Mouse (Mus musculus): ENCODE measurements at regions not wholly inside any gene's neighbourhood (a gene's known extent, or its start where the extent isn't known, plus 50 kb on each side); places are given as distances from the start of the nearest gene placed in this dataset.
"Not testable (repeated sequence)": the region's sequence is repeated elsewhere in the genome, so short reads cannot be mapped to it uniquely, and the experiment has no call there.

- no peak for ATAC-seq (ENCODE audit: low TSS enrichment)
Measured at GRCm38 (mm10) chr2:128265014-128265990, 139.5 kb downstream of the Bcl2l11 start.

- no peak for ATAC-seq (ENCODE audit: low TSS enrichment)
Measured at GRCm38 (mm10) chr2:128270377-128271129, 144.7 kb downstream of the Bcl2l11 start.

- no peak for ATAC-seq (ENCODE audit: low TSS enrichment)
Measured at GRCm38 (mm10) chr2:128272789-128273188, 147.0 kb downstream of the Bcl2l11 start.

GRCm38 (mm10) chr2:128273292-128273691, 147.5 kb downstream of the Bcl2l11 start:
- no peak for ATAC-seq (ENCODE audit: low TSS enrichment)

- no peak for ATAC-seq (ENCODE audit: low TSS enrichment)
Measured at GRCm38 (mm10) chr2:128276337-128276736, 150.5 kb downstream of the Bcl2l11 start.

- ATAC-seq (ENCODE audit: low TSS enrichment): no peak
Measured at GRCm38 (mm10) chr2:128277387-128278123, 151.7 kb downstream of the Bcl2l11 start.

- ATAC-seq (ENCODE audit: low TSS enrichment): no peak
Measured at GRCm38 (mm10) chr2:128278124-128278432, 152.2 kb downstream of the Bcl2l11 start.

GRCm38 (mm10) chr2:128278608-128279081, 152.8 kb downstream of the Bcl2l11 start:
- peak; percentile 52 for ATAC-seq (ENCODE audit: low TSS enrichment)

GRCm38 (mm10) chr2:128279127-128279710, 153.4 kb downstream of the Bcl2l11 start:
- ATAC-seq (ENCODE audit: low TSS enrichment): no peak

- ATAC-seq (ENCODE audit: low TSS enrichment): no peak
Measured at GRCm38 (mm10) chr2:128282591-128282990, 156.8 kb downstream of the Bcl2l11 start.

GRCm38 (mm10) chr2:128284822-128285421, 159.1 kb downstream of the Bcl2l11 start:
- peak; percentile 58; the same call in 1 of the 2 replicates for ATAC-seq (ENCODE audit: low TSS enrichment)

- peak; percentile 64 for ATAC-seq (ENCODE audit: low TSS enrichment)
Measured at GRCm38 (mm10) chr2:128285457-128285856, 159.6 kb downstream of the Bcl2l11 start.

GRCm38 (mm10) chr2:128288138-128288551, 162.3 kb downstream of the Bcl2l11 start:
- ATAC-seq (ENCODE audit: low TSS enrichment): no peak

GRCm38 (mm10) chr2:128290609-128291008, 164.8 kb downstream of the Bcl2l11 start:
- ATAC-seq (ENCODE audit: low TSS enrichment): no peak

- ATAC-seq (ENCODE audit: low TSS enrichment): no peak
Measured at GRCm38 (mm10) chr2:128294610-128295009, 168.8 kb downstream of the Bcl2l11 start.

- no peak for ATAC-seq (ENCODE audit: low TSS enrichment)
Measured at GRCm38 (mm10) chr2:128295018-128295424, 169.2 kb downstream of the Bcl2l11 start.

GRCm38 (mm10) chr2:128295726-128296234, 169.9 kb downstream of the Bcl2l11 start:
- ATAC-seq (ENCODE audit: low TSS enrichment): peak; percentile 70

- not testable (repeated sequence) for ATAC-seq (ENCODE audit: low TSS enrichment)
Measured at GRCm38 (mm10) chr2:128296423-128296822, 170.6 kb downstream of the Bcl2l11 start.

- no peak for ATAC-seq (ENCODE audit: low TSS enrichment)
Measured at GRCm38 (mm10) chr2:128296897-128297296, 171.1 kb downstream of the Bcl2l11 start.

GRCm38 (mm10) chr2:128297821-128298220, 172.0 kb downstream of the Bcl2l11 start:
- no peak for ATAC-seq (ENCODE audit: low TSS enrichment)

GRCm38 (mm10) chr2:128298996-128299395, 173.2 kb downstream of the Bcl2l11 start:
- ATAC-seq (ENCODE audit: low TSS enrichment): no peak
